Mouse (Mus musculus): ENCODE measurements around the gene Zic5. TPM values are rescaled to one million over a fixed set of nuclear protein-coding genes. Genes with fewer than 3 reads are reported as not detected.
"Not testable (repeated sequence)": the region's sequence is repeated elsewhere in the genome, so short reads cannot be mapped to it uniquely, and the experiment has no call there.

Zic5 gene
- total RNA-seq, 2 experiments from 2014 or later: not detected

GRCm38 (mm10) chr14:122466756-122467362, 1.4 kb upstream of the Zic5 start:
- ATAC-seq (ENCODE audit: poor library complexity, severe bottlenecking): no peak

GRCm38 (mm10) chr14:122465931-122466490, 534 bp upstream of the Zic5 start:
- no peak for ATAC-seq (ENCODE audit: poor library complexity, severe bottlenecking)

- no peak for ATAC-seq (ENCODE audit: poor library complexity, severe bottlenecking)
Measured at GRCm38 (mm10) chr14:122464351-122464762, 1.1 kb downstream of the Zic5 start.

- peak; percentile 75 for ATAC-seq (ENCODE audit: poor library complexity, severe bottlenecking)
Measured at GRCm38 (mm10) chr14:122463734-122464341, 1.6 kb downstream of the Zic5 start.

- peak; percentile 24; the same call in 1 of the 2 replicates for ATAC-seq (ENCODE audit: poor library complexity, severe bottlenecking)
Measured at GRCm38 (mm10) chr14:122463080-122463691, 2.3 kb downstream of the Zic5 start.

- no peak for ATAC-seq (ENCODE audit: poor library complexity, severe bottlenecking)
Measured at GRCm38 (mm10) chr14:122462689-122463079, 2.8 kb downstream of the Zic5 start.

- ATAC-seq (ENCODE audit: poor library complexity, severe bottlenecking): no peak
Measured at GRCm38 (mm10) chr14:122461966-122462365, 3.5 kb downstream of the Zic5 start.

GRCm38 (mm10) chr14:122461500-122461899, 4.0 kb downstream of the Zic5 start:
- no peak for ATAC-seq (ENCODE audit: poor library complexity, severe bottlenecking)

- no peak for ATAC-seq (ENCODE audit: poor library complexity, severe bottlenecking)
Measured at GRCm38 (mm10) chr14:122460226-122460625, 5.3 kb downstream of the Zic5 start.

GRCm38 (mm10) chr14:122459776-122460175, 5.7 kb downstream of the Zic5 start:
- no peak for ATAC-seq (ENCODE audit: poor library complexity, severe bottlenecking)

- not testable (repeated sequence) for ATAC-seq (ENCODE audit: poor library complexity, severe bottlenecking)
Measured at GRCm38 (mm10) chr14:122459332-122459731, 6.1 kb downstream of the Zic5 start.

GRCm38 (mm10) chr14:122455562-122455958, 9.9 kb downstream of the Zic5 start:
- no peak for ATAC-seq (ENCODE audit: poor library complexity, severe bottlenecking)

- no peak for ATAC-seq (ENCODE audit: poor library complexity, severe bottlenecking)
Measured at GRCm38 (mm10) chr14:122454901-122455561, 10.4 kb downstream of the Zic5 start.

- ATAC-seq (ENCODE audit: poor library complexity, severe bottlenecking): no peak
Measured at GRCm38 (mm10) chr14:122453996-122454738, 11.3 kb downstream of the Zic5 start.

- no peak for ATAC-seq (ENCODE audit: poor library complexity, severe bottlenecking)
Measured at GRCm38 (mm10) chr14:122453388-122453995, 12.0 kb downstream of the Zic5 start.

- ATAC-seq (ENCODE audit: poor library complexity, severe bottlenecking): no peak
Measured at GRCm38 (mm10) chr14:122452701-122453387, 12.6 kb downstream of the Zic5 start.

GRCm38 (mm10) chr14:122451551-122452145, 13.8 kb downstream of the Zic5 start:
- no peak for ATAC-seq (ENCODE audit: poor library complexity, severe bottlenecking)

- no peak for ATAC-seq (ENCODE audit: poor library complexity, severe bottlenecking)
Measured at GRCm38 (mm10) chr14:122450496-122451382, 14.7 kb downstream of the Zic5 start, which contains the start of gene Gm5089. Gene Gm5089 (minus strand): TSS chr14:122451115.
